Mouse (Mus musculus) midbrain, postnatal 0 days (tissue): ENCODE measurements around the gene Zfp90. TPM values are rescaled to one million over a fixed set of nuclear protein-coding genes. Genes with fewer than 3 reads are reported as not detected.

ENCODE experiments used
- ATAC-seq: fragments of 200-750 bp; cut with Nextera tagmentation; 2 replicates; pipeline ENCODE4 v1.8.0; 2017; ENCODE audit warnings: moderate number of reproducible peaks, mild to moderate bottlenecking, moderate TSS enrichment, moderate library complexity; ENCODE audit not compliant: low FRiP score
- DNase-seq: peaks from one replicate; pipeline ENCODE4 v3.0.0-alpha.2; 2015; ENCODE audit warnings: low spot score
- H3K27ac ChIP-seq: fragments of 300-500 bp; sonication (generic); 2 replicates; pipeline ENCODE4 v1.5.1; 2014; ENCODE audit warnings: low read depth, mild to moderate bottlenecking, low read length, mixed read lengths
- H3K27me3 ChIP-seq: fragments of 300-500 bp; sonication (generic); 2 replicates; pipeline ENCODE4 v1.6.1; 2014; ENCODE audit warnings: low read length, control low read depth, mixed read lengths; ENCODE audit not compliant: insufficient read depth
- H3K36me3 ChIP-seq: fragments of 300-500 bp; sonication (generic); 2 replicates; pipeline ENCODE4 v1.6.1; 2014; ENCODE audit warnings: low read length, control low read depth, mixed read lengths; ENCODE audit not compliant: insufficient read depth
- H3K4me1 ChIP-seq: fragments of 300-500 bp; sonication (generic); 2 replicates; pipeline ENCODE4 v1.6.1; 2014; ENCODE audit warnings: mild to moderate bottlenecking, control low read depth, antibody characterized with exemption, low read length, mixed read lengths; ENCODE audit not compliant: insufficient read depth
- H3K4me2 ChIP-seq: fragments of 300-500 bp; sonication (generic); 2 replicates; pipeline ENCODE4 v1.6.1; 2014; ENCODE audit warnings: low read depth, mild to moderate bottlenecking, low read length, mixed read lengths; ENCODE audit not compliant: poor library complexity, severe bottlenecking
- H3K4me3 ChIP-seq: fragments of 300-500 bp; sonication (generic); 2 replicates; pipeline ENCODE4 v1.5.1; 2014; ENCODE audit warnings: low read depth, mild to moderate bottlenecking, low read length, moderate library complexity
- H3K9ac ChIP-seq: fragments of 300-500 bp; sonication (generic); replicated peaks from 2 replicates; pipeline ENCODE4 v1.6.1; 2014; ENCODE audit warnings: mild to moderate bottlenecking, low read length, moderate library complexity, mixed read lengths; ENCODE audit not compliant: poor library complexity, severe bottlenecking
- H3K9me3 ChIP-seq: fragments of 300-500 bp; sonication (generic); 2 replicates; pipeline ENCODE4 v1.6.1; 2016; ENCODE audit warnings: low read length, control low read depth
- CTCF ChIP-seq: IDR thresholded peaks from 2 replicates; pipeline ENCODE4 v1.5.1; 2016; ENCODE audit warnings: antibody characterized with exemption, mild to moderate bottlenecking
- WGBS: fragments of 180-500 bp; shearing (Covaris S2); extraction: QIAGEN DNeasy Blood & Tissue Kit; methylation state at CpG from one replicate; pipeline ENCODE4 v1.1.7; 2014; 5-methylcytosine and 5-hydroxymethylcytosine counted together
- polyA plus RNA-seq: library from polyadenylated mRNA; unstranded; fragments of >200 nt; fragmentation: Nextera tagmentation; extraction: Ambion mirVana; gene quantifications from 2 replicates; pipeline ENCODE4 v1.2.1, GENCODE M21; 2015
- total RNA-seq: library from RNA; depleted of rRNA; stranded (reverse); fragments of >200 nt; gene quantifications from 2 replicates; pipeline ENCODE4 v1.2.3, GENCODE M21; 2014; rRNA removed

Gene Zfp90
- total and polyA plus RNA-seq, 2 experiments from 2014 or later = 30.4 to 34.8 TPM

- Histone ChIP-seq H3K27me3 (no peaks in the 10 kb centered on the region), H3K4me3 (no peak overlapping the region), H3K27ac (no peak overlapping the region), H3K4me1 (no peaks in the 10 kb centered on the region), H3K9ac (no peak overlapping the region), H3K9me3 (no peaks in the 10 kb centered on the region), H3K4me2 (no peak overlapping the region), H3K36me3 (no peaks in the 10 kb centered on the region)
- TF ChIP-seq CTCF = no peak
- no peak for ATAC-seq
- DNase-seq = no peak
- WGBS = 84% methylated on average over 6 of the region's 6 CpGs
Observed at GRCm38 (mm10) chr8:106463795-106464194, 48.7 kb downstream of the Zfp90 start.

- H3K4me1 ChIP-seq = no peaks in the 10 kb centered on the region
- H3K9ac ChIP-seq = no peak overlapping the region
- no peaks in the 10 kb centered on the region for H3K27me3 ChIP-seq
- H3K36me3 ChIP-seq = no peaks in the 10 kb centered on the region
- no peak overlapping the region for H3K4me3 ChIP-seq
- WGBS = 46% methylated on average over 7 of the region's 7 CpGs
- H3K27ac ChIP-seq = no peak overlapping the region
- no peak for DNase-seq
- no peak for TF ChIP-seq CTCF
- no peak overlapping the region for H3K4me2 ChIP-seq
- H3K9me3 ChIP-seq = no peaks in the 10 kb centered on the region
- no peak for ATAC-seq
Observed at GRCm38 (mm10) chr8:106469485-106469884, 54.4 kb downstream of the Zfp90 start.

DNA sequence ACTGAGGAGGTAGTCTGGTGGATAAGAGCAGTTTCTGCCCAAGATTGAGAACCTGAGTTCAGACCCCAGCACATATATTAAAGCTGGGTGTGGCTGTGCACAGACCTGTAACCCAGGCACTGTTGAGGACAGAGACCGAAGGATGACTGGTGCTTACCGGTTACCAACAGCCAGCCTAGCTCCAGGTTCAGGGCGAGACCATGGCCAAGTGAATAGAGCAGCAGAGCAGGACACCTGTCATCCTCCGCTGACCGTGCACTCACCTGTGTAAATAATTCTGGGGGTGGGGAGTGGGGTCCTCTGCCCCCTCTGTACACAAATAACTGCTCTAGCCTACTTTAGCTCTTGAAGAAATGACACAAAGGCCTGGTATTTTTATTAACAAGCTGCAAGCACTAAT is 58.9 kb downstream of the Zfp90 start:
- no peak for TF ChIP-seq CTCF
- no peak overlapping the region for H3K4me3 ChIP-seq
- WGBS = 86% methylated on average over 5 of the region's 5 CpGs
- no peaks in the 10 kb centered on the region for H3K4me1 ChIP-seq
- H3K36me3 ChIP-seq = no peaks in the 10 kb centered on the region
- H3K27ac ChIP-seq = no peak overlapping the region
- H3K9ac ChIP-seq = no peak overlapping the region
- H3K27me3 ChIP-seq = no peaks in the 10 kb centered on the region
- DNase-seq (no peak), ATAC-seq (no peak)
- no peaks in the 10 kb centered on the region for H3K9me3 ChIP-seq
- no peak overlapping the region for H3K4me2 ChIP-seq

Other genes with a start within 250 kb of the Zfp90 start
- gene Slc7a6, start 246.5 kb upstream of the Zfp90 start, total RNA-seq = 37.1 and 44.3 TPM in 2 replicates
- 40.2 and 41.7 TPM in 2 replicates for gene Slc7a6, start 246.5 kb upstream of the Zfp90 start, polyA plus RNA-seq
- gene Slc7a6os, start 204.4 kb upstream of the Zfp90 start, total RNA-seq = 40.5 and 53.3 TPM in 2 replicates
- 33.8 and 35.2 TPM in 2 replicates for gene Slc7a6os, start 204.4 kb upstream of the Zfp90 start, polyA plus RNA-seq
- gene Prmt7, start 204.4 kb upstream of the Zfp90 start, total RNA-seq = 60.0 and 71.6 TPM in 2 replicates
- 51.9 and 58.3 TPM in 2 replicates for gene Prmt7, start 204.4 kb upstream of the Zfp90 start, polyA plus RNA-seq
- gene Smpd3, start 77.3 kb upstream of the Zfp90 start, total RNA-seq = 111 and 114 TPM in 2 replicates
- 74.0 and 81.5 TPM in 2 replicates for gene Smpd3, start 77.3 kb upstream of the Zfp90 start, polyA plus RNA-seq
- gene 6030452D12Rik, start 85.2 kb downstream of the Zfp90 start, total RNA-seq = not detected in 2 replicates
- gene 6030452D12Rik, start 85.2 kb downstream of the Zfp90 start, polyA plus RNA-seq = not detected in 2 replicates
- gene Cdh3, start 95.6 kb downstream of the Zfp90 start, total RNA-seq = 1.3 and 4.3 TPM in 2 replicates
- 0.67 and 1.1 TPM in 2 replicates for gene Cdh3, start 95.6 kb downstream of the Zfp90 start, polyA plus RNA-seq
- gene Gm10073, start 158.1 kb downstream of the Zfp90 start, total RNA-seq = 26.8 and 46.4 TPM in 2 replicates
- 4.9 and 6.0 TPM in 2 replicates for gene Gm10073, start 158.1 kb downstream of the Zfp90 start, polyA plus RNA-seq
- gene Cdh1, start 188.0 kb downstream of the Zfp90 start, total RNA-seq = 7.9 and 8.8 TPM in 2 replicates
- gene Cdh1, start 188.0 kb downstream of the Zfp90 start, polyA plus RNA-seq = 6.4 and 6.9 TPM in 2 replicates